Mouse (Mus musculus) cerebellum, postnatal 25 days (tissue): ENCODE data around the gene Hectd4.
"Not testable (repeated sequence)": the region's sequence is repeated elsewhere in the genome, so short reads cannot be mapped to it uniquely, and the experiment has no call there.

Source experiments
- DNase-seq, 2 experiments: peaks; one replicate each; pipeline ENCODE4 v3.0.0; 2021; ENCODE audit warnings: mixed read lengths in 2 of 2

The Hectd4 gene

GRCm38 (mm10) chr5:121219980-121220731 is at the start of gene Hectd4:
TSS of gene Hectd4 (plus strand) at chr5:121220219.
- peak; percentile 97 to 99 for DNase-seq

GRCm38 (mm10) chr5:121172835-121173234 is 47.2 kb upstream of the Hectd4 start:
- DNase-seq, result peak; percentile 62 to 63

GRCm38 (mm10) chr5:121179077-121179857 is 40.8 kb upstream of the Hectd4 start:
- no peak for DNase-seq

DNA sequence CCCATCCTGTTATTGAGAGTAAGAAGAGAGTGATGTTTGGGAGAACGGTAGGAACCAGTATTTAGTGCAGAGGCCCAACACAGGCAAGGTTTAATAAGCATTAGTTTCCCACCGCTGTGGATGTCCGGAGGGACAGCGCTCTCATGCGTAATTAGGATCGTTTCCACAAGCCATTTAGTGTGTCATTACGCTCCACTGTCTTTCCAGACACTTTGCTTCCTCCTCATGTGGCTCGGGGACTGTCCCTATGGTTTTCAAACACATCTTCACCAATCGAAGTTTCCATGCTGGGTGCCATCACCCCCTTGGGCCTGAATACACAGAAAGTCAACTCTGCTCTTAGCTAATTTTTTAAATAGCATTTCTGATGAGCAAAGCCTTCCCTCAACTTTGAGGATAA is 36.8 kb upstream of the Hectd4 start:
- no peak for DNase-seq

GRCm38 (mm10) chr5:121184375-121184774 is 35.6 kb upstream of the Hectd4 start:
- no peak for DNase-seq

- DNase-seq, result peak; percentile 43 to 53
Measured at GRCm38 (mm10) chr5:121184945-121185551, 35.0 kb upstream of the Hectd4 start.

- no peak for DNase-seq
Measured at GRCm38 (mm10) chr5:121187580-121188001, 32.4 kb upstream of the Hectd4 start.

GRCm38 (mm10) chr5:121188265-121188664 is 31.8 kb upstream of the Hectd4 start:
- no peak for DNase-seq

DNA sequence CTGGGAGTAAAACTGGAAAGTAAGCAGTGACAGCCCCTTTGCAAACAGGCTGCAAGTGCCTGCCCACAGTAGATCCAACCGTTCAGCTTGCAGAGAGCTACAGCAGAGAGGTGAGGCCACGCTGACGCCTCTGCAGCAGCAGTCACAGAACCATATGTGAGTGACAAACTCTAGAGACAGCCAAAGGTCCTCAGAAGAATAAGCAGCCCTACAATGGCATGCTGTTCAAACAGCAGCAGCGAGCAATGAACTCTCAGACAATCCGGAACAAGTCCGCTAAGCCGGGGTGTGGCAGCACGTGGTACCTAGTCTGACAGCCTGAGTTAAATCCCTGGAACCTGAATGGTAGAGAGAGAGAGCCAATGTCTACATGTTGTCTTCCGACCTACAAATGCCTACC is 30.8 kb upstream of the Hectd4 start:
- no peak for DNase-seq

DNA sequence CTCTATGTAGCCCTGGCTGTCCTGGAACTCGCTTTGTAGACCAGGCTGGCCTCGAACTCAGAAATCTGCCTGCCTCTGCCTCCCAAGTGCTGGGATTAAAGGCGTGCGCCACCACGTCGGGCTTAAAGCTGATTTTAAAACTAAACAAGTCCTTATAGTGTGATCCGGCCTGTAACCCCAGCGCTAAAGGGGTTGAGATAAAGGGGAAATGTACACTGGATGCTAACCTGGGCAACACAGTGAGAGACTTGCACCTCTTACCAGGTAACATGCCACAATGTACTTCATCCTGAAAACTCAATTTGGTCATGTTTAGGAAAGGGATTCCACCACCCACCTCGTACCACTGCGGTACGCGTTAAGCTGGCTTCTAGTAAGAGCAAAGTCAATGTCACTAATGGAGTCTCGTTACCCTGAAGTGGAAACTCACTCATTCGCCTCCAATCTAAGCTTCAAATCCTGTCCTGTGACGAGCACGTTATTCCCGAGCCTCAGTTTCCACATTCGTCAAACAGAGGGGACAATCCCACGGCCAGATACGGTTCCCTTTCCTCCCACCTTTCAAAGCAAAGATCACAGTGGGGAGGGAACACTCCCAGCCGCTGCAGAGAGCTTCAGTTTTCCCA is 29.7 kb upstream of the Hectd4 start:
- no peak for DNase-seq

GRCm38 (mm10) chr5:121190836-121191583 is 29.0 kb upstream of the Hectd4 start, which contains the start of gene Ptpn11:
TSS of gene Ptpn11 (minus strand) at chr5:121191397.
- DNase-seq, result peak; percentile 93 to 97

DNA sequence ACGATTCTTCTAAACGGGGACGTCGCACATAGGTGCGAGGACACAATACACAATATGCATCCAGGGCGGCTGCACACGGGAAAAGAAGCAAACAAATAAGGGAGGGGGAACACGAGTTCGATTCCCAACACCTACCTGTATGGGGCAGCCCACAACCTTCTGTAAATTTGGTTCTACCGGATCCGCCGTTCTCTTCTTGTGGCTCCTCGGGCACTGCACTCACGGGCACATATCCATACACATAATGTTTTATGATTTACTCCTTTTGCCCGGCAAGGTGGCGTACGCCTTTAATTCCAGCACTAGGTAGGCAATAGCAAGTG is 28.5 kb upstream of the Hectd4 start:
- no peak for DNase-seq

DNA sequence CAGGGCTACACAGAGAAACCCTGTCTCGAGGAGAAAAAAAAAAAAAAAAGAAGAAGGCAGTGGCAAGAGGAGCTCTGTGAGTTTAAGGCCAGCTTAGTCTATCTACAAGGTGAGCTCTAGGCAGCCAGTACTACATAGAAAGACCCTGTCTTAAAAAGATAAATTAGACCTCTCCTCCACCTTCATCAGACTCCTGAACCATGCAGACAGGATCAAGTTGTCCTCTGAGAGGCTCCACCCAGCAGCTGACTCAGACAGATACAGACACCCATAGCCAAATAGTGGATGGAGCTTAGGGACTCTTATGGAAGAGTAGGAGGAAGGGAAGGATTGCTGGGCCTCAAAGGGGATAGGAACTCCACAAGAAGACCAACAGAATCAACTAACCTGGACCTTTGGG is 25.8 kb upstream of the Hectd4 start:
- no peak for DNase-seq

- no peak for DNase-seq
Measured at GRCm38 (mm10) chr5:121196764-121197163, 23.3 kb upstream of the Hectd4 start.

- DNase-seq, result no peak
Measured at GRCm38 (mm10) chr5:121197337-121197736, 22.7 kb upstream of the Hectd4 start.

DNA sequence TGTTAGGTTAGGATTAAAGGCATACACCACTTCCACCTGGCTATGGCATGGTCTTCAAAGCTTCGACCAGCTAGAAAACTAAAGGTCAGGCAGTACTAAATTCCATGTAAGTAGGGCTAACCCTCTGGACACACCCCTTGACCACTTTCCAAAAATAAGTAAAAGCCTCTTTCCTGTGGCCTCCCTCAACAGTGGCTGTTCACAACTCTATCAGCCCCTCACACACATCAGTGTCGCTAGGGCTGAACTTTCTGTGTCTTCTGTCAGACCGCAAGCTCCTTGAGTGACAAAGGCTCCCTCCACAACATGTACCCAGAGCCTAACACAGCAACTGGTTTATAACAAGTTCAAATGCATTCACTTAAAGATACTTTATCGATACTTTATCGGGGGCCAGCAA is 21.6 kb upstream of the Hectd4 start:
- DNase-seq, result no peak

DNA sequence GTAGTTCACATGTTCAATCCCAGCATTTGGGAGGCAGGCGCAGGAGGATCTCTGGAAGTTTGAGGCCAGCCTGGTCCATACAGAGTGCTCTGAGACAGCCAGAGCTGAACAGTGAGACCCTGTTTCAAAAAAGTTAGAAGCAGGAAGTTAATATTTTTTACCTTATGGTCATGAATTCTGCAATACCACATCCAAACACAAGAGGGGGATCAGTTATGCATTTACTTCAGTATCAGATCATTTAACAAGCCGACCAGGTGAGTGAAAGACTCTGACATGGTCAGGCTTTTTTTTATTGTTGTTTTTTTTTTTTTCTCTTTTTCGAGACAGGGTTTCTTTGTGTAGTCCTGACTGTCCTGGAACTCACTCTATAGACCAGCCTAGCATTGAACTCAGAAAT is 18.3 kb upstream of the Hectd4 start:
- no peak for DNase-seq

DNA sequence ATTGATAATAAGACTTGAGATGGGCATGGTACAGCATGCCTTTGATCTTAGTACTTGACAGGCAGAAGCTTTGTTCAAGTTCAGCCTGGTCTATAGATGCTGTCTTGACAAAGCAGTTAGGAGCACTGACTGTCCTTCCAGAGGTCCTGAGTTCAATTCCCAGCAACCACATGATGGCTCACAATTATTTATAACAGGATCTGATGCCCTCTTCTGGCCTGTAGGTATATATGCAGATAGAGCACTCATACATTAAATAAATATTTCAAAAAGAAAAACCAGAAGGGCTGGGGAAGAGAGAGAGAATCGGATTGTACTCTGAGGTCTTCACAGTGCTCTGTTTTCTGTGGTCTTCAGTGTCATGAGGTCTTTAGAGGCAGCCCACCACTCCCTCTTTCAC is 17.6 kb upstream of the Hectd4 start:
- no peak for DNase-seq

- peak; percentile 79 to 82 for DNase-seq
Measured at GRCm38 (mm10) chr5:121204132-121205089, 15.6 kb upstream of the Hectd4 start, which contains the start of gene Rpl6. TSS of gene Rpl6 (plus strand) at chr5:121204481.

- not testable (repeated sequence) for DNase-seq
Measured at GRCm38 (mm10) chr5:121205537-121206130, 14.4 kb upstream of the Hectd4 start.

GRCm38 (mm10) chr5:121206540-121206939 is 13.5 kb upstream of the Hectd4 start:
- no peak for DNase-seq
